Mouse (Mus musculus): ENCODE measurements around the gene Pomt2. TPM values are rescaled to one million over a fixed set of nuclear protein-coding genes. Genes with fewer than 3 reads are reported as not detected.

Pomt2 gene
- polyA plus RNA-seq, 1 experiment from 2014 or later, result 12.4 TPM

- H3K4me3 ChIP-seq, result no peak overlapping the region
- 92% methylated on average over 4 of the region's 4 CpGs for WGBS
- no peak overlapping the region for H3K4me2 ChIP-seq
- ATAC-seq (ENCODE audit: low read depth), result no peak
- no peak overlapping the region for H3K27ac ChIP-seq (replicated peaks)
- no peaks in the 10 kb centered on the region for H3K9me3 ChIP-seq
- no peak overlapping the region for H3K9ac ChIP-seq
- no peaks in the 10 kb centered on the region for H3K4me1 ChIP-seq (replicated peaks)
- H3K36me3 ChIP-seq, result peaks cover 52% of the 10 kb centered on the region
- no peaks in the 10 kb centered on the region for H3K27me3 ChIP-seq
These were observed 25.7 kb downstream of the Pomt2 start for GRCm38 (mm10) chr12:87121918-87122589.

GRCm38 (mm10) chr12:87107357-87107977, 40.3 kb downstream of the Pomt2 start:
- Histone ChIP-seq H3K4me1 (replicated peaks) (peaks cover 5% of the 10 kb centered on the region), H3K27me3 (peaks cover 15% of the 10 kb centered on the region), H3K36me3 (peaks cover 36% of the 10 kb centered on the region), H3K4me3 (no peak overlapping the region), H3K9ac (no peak overlapping the region), H3K9me3 (no peaks in the 10 kb centered on the region), H3K4me2 (no peak overlapping the region), H3K27ac (replicated peaks) (no peak overlapping the region)
- peak; percentile 19; the same call in 1 of the 2 replicates for ATAC-seq (ENCODE audit: low read depth)
- 42% methylated on average over 3 of the region's 3 CpGs for WGBS

- no peak overlapping the region for H3K4me3 ChIP-seq
- no peak overlapping the region for H3K9ac ChIP-seq
- H3K4me1 ChIP-seq (replicated peaks), result peaks cover 14% of the 10 kb centered on the region
- H3K4me2 ChIP-seq, result no peak overlapping the region
- peaks cover 15% of the 10 kb centered on the region for H3K36me3 ChIP-seq
- H3K27me3 ChIP-seq, result peaks cover 39% of the 10 kb centered on the region
- WGBS, result 96% methylated on average over 4 of the region's 4 CpGs
- no peak for ATAC-seq (ENCODE audit: low read depth)
- no peak overlapping the region for H3K27ac ChIP-seq (replicated peaks)
- no peaks in the 10 kb centered on the region for H3K9me3 ChIP-seq
These were observed 43.0 kb downstream of the Pomt2 start for GRCm38 (mm10) chr12:87104796-87105195.

- H3K4me2 ChIP-seq, result no peak overlapping the region
- peaks cover 39% of the 10 kb centered on the region for H3K27me3 ChIP-seq
- peaks cover 5% of the 10 kb centered on the region; the same call in 1 of the 2 replicates for H3K36me3 ChIP-seq
- no peaks in the 10 kb centered on the region for H3K9me3 ChIP-seq
- no peak overlapping the region for H3K27ac ChIP-seq (replicated peaks)
- H3K9ac ChIP-seq, result no peak overlapping the region
- peaks cover 14% of the 10 kb centered on the region for H3K4me1 ChIP-seq (replicated peaks)
- 91% methylated on average over 4 of the region's 4 CpGs for WGBS
- ATAC-seq (ENCODE audit: low read depth), result no peak
- no peak overlapping the region for H3K4me3 ChIP-seq
These were observed 44.3 kb downstream of the Pomt2 start for GRCm38 (mm10) chr12:87103471-87103870.

GRCm38 (mm10) chr12:87102165-87102631, 45.6 kb downstream of the Pomt2 start, which contains the start of gene Ngb:
Ngb (minus strand) TSS chr12:87102539.
- no peak; the same call in 1 of the 2 replicates for ATAC-seq (ENCODE audit: low read depth)
- Histone ChIP-seq H3K9me3 (no peaks in the 10 kb centered on the region), H3K4me1 (replicated peaks) (peaks cover 11% of the 10 kb centered on the region), H3K27me3 (peaks cover 39% of the 10 kb centered on the region), H3K4me2 (peak within 1 kb of the TSS; percentile 63), H3K27ac (replicated peaks) (no peak within 1 kb of the TSS), H3K36me3 (no peaks in the 10 kb centered on the region), H3K4me3 (peak within 1 kb of the TSS; percentile 36), H3K9ac (peak within 1 kb of the TSS; percentile 53; the same call in 1 of the 2 replicates)
- WGBS, result 3% methylated on average over 32 of the region's 32 CpGs

- no peaks in the 10 kb centered on the region for H3K9me3 ChIP-seq
- 90% methylated on average over 4 of the region's 4 CpGs for WGBS
These were observed 47.4 kb downstream of the Pomt2 start for GRCm38 (mm10) chr12:87100331-87100730.

GRCm38 (mm10) chr12:87093671-87094070, 54.1 kb downstream of the Pomt2 start:
- H3K9me3 ChIP-seq, result no peaks in the 10 kb centered on the region
- no peak for ATAC-seq (ENCODE audit: low read depth)
- no peaks in the 10 kb centered on the region for H3K36me3 ChIP-seq
- H3K4me2 ChIP-seq, result no peak overlapping the region
- H3K27me3 ChIP-seq, result no peaks in the 10 kb centered on the region
- no peaks in the 10 kb centered on the region for H3K4me1 ChIP-seq (replicated peaks)
- no peak overlapping the region for H3K27ac ChIP-seq (replicated peaks)
- H3K4me3 ChIP-seq, result no peak overlapping the region
- no peak overlapping the region for H3K9ac ChIP-seq
- 60% methylated on average over 6 of the region's 6 CpGs for WGBS

More at GRCm38 (mm10) chr12:87100331-87100730, 47.4 kb downstream of the Pomt2 start:
- no peak overlapping the region for H3K9ac ChIP-seq
- peaks cover 39% of the 10 kb centered on the region for H3K27me3 ChIP-seq
- no peak for ATAC-seq (ENCODE audit: low read depth)
- H3K27ac ChIP-seq (replicated peaks), result no peak overlapping the region
- no peaks in the 10 kb centered on the region for H3K36me3 ChIP-seq
- no peak overlapping the region for H3K4me3 ChIP-seq
- peaks cover 11% of the 10 kb centered on the region for H3K4me1 ChIP-seq (replicated peaks)
- no peak overlapping the region for H3K4me2 ChIP-seq

- Histone ChIP-seq H3K36me3 (no peaks in the 10 kb centered on the region), H3K27me3 (no peaks in the 10 kb centered on the region), H3K9me3 (no peaks in the 10 kb centered on the region), H3K9ac (no peak overlapping the region), H3K4me3 (no peak overlapping the region), H3K4me1 (replicated peaks) (no peaks in the 10 kb centered on the region), H3K27ac (replicated peaks) (no peak overlapping the region), H3K4me2 (no peak overlapping the region)
- WGBS, result 81% methylated on average over 4 of the region's 4 CpGs
- ATAC-seq (ENCODE audit: low read depth), result no peak
These were observed 54.5 kb downstream of the Pomt2 start for GRCm38 (mm10) chr12:87093249-87093648.

GRCm38 (mm10) chr12:87091916-87092315, 55.9 kb downstream of the Pomt2 start:
- 87% methylated on average over 2 of the region's 2 CpGs for WGBS
- no peaks in the 10 kb centered on the region for H3K9me3 ChIP-seq
- H3K4me1 ChIP-seq (replicated peaks), result no peaks in the 10 kb centered on the region
- H3K4me2 ChIP-seq, result no peak overlapping the region
- no peaks in the 10 kb centered on the region for H3K27me3 ChIP-seq
- H3K4me3 ChIP-seq, result no peak overlapping the region
- H3K9ac ChIP-seq, result no peak overlapping the region
- no peaks in the 10 kb centered on the region for H3K36me3 ChIP-seq
- no peak for ATAC-seq (ENCODE audit: low read depth)
- no peak overlapping the region for H3K27ac ChIP-seq (replicated peaks)

GRCm38 (mm10) chr12:87089701-87090100, 58.1 kb downstream of the Pomt2 start:
- 84% methylated on average over 2 of the region's 2 CpGs for WGBS
- no peak for ATAC-seq (ENCODE audit: low read depth)
- Histone ChIP-seq H3K4me1 (replicated peaks) (no peaks in the 10 kb centered on the region), H3K4me3 (no peak overlapping the region), H3K27me3 (no peaks in the 10 kb centered on the region), H3K9me3 (no peaks in the 10 kb centered on the region), H3K27ac (replicated peaks) (no peak overlapping the region), H3K36me3 (no peaks in the 10 kb centered on the region), H3K4me2 (no peak overlapping the region), H3K9ac (no peak overlapping the region)

- 76% methylated on average over 4 of the region's 4 CpGs for WGBS
These were observed 58.5 kb downstream of the Pomt2 start for GRCm38 (mm10) chr12:87089255-87089654.

GRCm38 (mm10) chr12:87088331-87088730, 59.4 kb downstream of the Pomt2 start:
- Histone ChIP-seq H3K4me1 (replicated peaks) (no peaks in the 10 kb centered on the region), H3K9ac (no peak overlapping the region), H3K27me3 (no peaks in the 10 kb centered on the region), H3K4me3 (no peak overlapping the region), H3K9me3 (no peaks in the 10 kb centered on the region), H3K27ac (replicated peaks) (no peak overlapping the region), H3K4me2 (no peak overlapping the region), H3K36me3 (no peaks in the 10 kb centered on the region)
- ATAC-seq (ENCODE audit: low read depth), result no peak
- 38% methylated on average over 4 of the region's 4 CpGs for WGBS

More at GRCm38 (mm10) chr12:87089255-87089654, 58.5 kb downstream of the Pomt2 start:
- H3K27me3 ChIP-seq, result no peaks in the 10 kb centered on the region
- no peak for ATAC-seq (ENCODE audit: low read depth)
- H3K36me3 ChIP-seq, result no peaks in the 10 kb centered on the region
- no peak overlapping the region for H3K9ac ChIP-seq
- no peaks in the 10 kb centered on the region for H3K4me1 ChIP-seq (replicated peaks)
- H3K9me3 ChIP-seq, result no peaks in the 10 kb centered on the region
- H3K27ac ChIP-seq (replicated peaks), result no peak overlapping the region
- H3K4me2 ChIP-seq, result no peak overlapping the region
- no peak overlapping the region for H3K4me3 ChIP-seq

All from neural tube, embryonic 13.5 days (tissue).